ENCODE assay signal across 8 mouse cellular contexts in the genomic region with DNA sequence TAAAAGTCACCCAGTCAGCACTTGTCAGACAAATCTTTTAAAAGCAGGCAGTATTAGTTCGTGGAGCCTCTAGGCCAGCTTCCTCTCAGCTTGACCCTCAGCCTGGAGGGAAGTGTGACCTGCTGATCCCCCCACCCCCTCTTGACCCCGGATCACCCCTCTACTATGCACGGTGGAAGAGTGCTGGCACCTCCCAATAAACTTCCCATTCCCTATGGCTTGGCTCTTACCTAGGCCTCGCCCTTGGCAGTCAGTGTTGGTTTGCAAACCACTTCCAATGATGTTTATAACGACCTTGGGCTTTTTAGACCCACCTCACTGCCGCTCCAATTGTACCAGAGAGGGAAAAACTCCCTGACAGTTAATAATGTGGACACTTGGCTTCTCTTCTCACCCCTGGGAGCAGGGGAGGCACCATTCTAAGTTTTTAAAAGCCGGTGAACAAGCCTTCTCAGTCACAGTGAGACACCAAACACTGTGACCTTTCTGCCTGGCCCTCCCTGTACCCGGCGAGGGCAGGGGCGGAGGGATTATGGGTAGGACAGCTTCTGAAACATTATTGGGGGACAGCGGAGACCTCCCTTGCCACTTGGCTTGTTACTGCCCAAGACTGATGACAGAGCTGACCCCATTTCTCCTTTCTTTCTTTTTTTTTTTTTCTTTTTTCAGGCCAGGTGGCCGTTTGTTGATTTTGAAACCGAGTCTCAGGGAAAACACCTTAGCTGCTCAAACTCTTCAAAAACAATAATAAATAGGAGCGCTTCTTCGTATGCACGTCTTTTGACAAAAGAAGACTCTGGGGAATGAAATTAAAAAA.
DNase-seq lines count a peak whose midpoint lies in the region; ATAC-seq lines count a peak whose summit lies in the region.

No protein-coding gene starts in this region.

- WGBS in neural tube, embryonic 15.5 days: 23% methylated on average over 16 of the region's 16 CpGs
- WGBS in limb, embryonic 15.5 days: 43% methylated on average over 16 of the region's 16 CpGs

- H3K4me2 ChIP-seq in neural tube, embryonic 15.5 days: no peak overlapping the region
- no peak overlapping the region for H3K4me2 ChIP-seq in limb, embryonic 15.5 days

- peak; percentile 23 for DNase-seq in adrenal gland, adult 2 months
- DNase-seq in adrenal gland, postnatal 14 days: no peak
- peak; percentile 61 for DNase-seq in neural tube, embryonic 10.5 days (ENCODE audit: extremely low spot score, low spot score)
- peak; percentile 31 for DNase-seq in yolk sac, embryonic 10.5 days (ENCODE audit: low spot score)
- no peak for DNase-seq in layer of hippocampus, postnatal 36 days
- DNase-seq in layer of hippocampus, postnatal 14 days (ENCODE audit: low spot score in 2 of 2): no peak

- H3K9ac ChIP-seq in neural tube, embryonic 15.5 days (replicated peaks): no peak overlapping the region
- H3K9ac ChIP-seq in limb, embryonic 15.5 days: no peak overlapping the region

- H3K4me1 ChIP-seq in neural tube, embryonic 15.5 days: peaks cover 12% of the 10 kb centered on the region
- H3K4me1 ChIP-seq in limb, embryonic 15.5 days: peaks cover 14% of the 10 kb centered on the region

- H3K9me3 ChIP-seq in neural tube, embryonic 15.5 days (replicated peaks): no peaks in the 10 kb centered on the region
- no peaks in the 10 kb centered on the region for H3K9me3 ChIP-seq in limb, embryonic 15.5 days

- no peak overlapping the region for H3K27ac ChIP-seq in neural tube, embryonic 15.5 days (replicated peaks)
- H3K27ac ChIP-seq in limb, embryonic 15.5 days: peak overlapping the region; percentile 19; the same call in 1 of the 2 replicates

- H3K36me3 ChIP-seq in neural tube, embryonic 15.5 days: no peaks in the 10 kb centered on the region
- H3K36me3 ChIP-seq in limb, embryonic 15.5 days: no peaks in the 10 kb centered on the region

- no peaks in the 10 kb centered on the region for H3K27me3 ChIP-seq in neural tube, embryonic 15.5 days (replicated peaks)
- H3K27me3 ChIP-seq in limb, embryonic 15.5 days: no peaks in the 10 kb centered on the region

- ATAC-seq in neural tube, embryonic 15.5 days (ENCODE audit: low FRiP score): no peak
- ATAC-seq in limb, embryonic 15.5 days (ENCODE audit: insufficient number of reproducible peaks, low FRiP score, low TSS enrichment, low read depth): no peak

- no peak overlapping the region for H3K4me3 ChIP-seq in neural tube, embryonic 15.5 days (replicated peaks)
- no peak overlapping the region for H3K4me3 ChIP-seq in limb, embryonic 15.5 days

Comparison
In these comparisons a context has a peak if more than half of its experiments do, and no peak if none do; other contexts are left out.
1. DNase-seq: peak in adrenal gland, adult 2 months (single experiment), neural tube, embryonic 10.5 days (single experiment) and yolk sac, embryonic 10.5 days (single experiment); none in adrenal gland, postnatal 14 days (single experiment), layer of hippocampus, postnatal 36 days (0 of 2) and layer of hippocampus, postnatal 14 days (0 of 2).